ENCODE assay signal across 10 mouse cellular contexts in the genomic region with DNA sequence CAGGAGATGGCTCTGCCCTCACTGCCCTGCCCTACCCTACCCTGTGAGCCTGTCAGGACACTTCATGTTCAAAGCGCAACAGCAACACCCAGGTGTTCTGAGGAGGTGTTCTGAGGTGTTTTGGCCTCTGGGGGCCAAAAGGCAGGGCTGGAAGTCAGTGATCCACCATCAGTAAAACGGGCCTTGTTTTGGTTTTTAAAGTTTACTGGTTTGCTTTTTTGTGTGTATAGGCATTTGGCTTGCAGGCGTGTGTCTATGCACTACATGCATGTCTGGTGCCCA. TPM values are rescaled to one million over a fixed set of nuclear protein-coding genes. Genes with fewer than 3 reads are reported as not detected.
DNase-seq lines count a peak whose midpoint lies in the region; ATAC-seq and TF ChIP-seq lines count a peak whose summit lies in the region.
"Had no signal": no experiment of that assay in that cellular context is flagged by ENCODE, and none has a peak within 500 bp of the region (broad histone marks: within the 10 kb centered on the region; RNA-seq: fewer than 3 reads in every experiment).

No protein-coding gene starts in this region.

- no peak for DNase-seq in heart, postnatal 10 days
- DNase-seq in MEL (ENCODE audit: low read depth, low spot score), result no peak
- DNase-seq in liver, postnatal 0 days, result no peak
- no peak for DNase-seq in ovary, adult 18-20 months (ENCODE audit: low spot score)
- DNase-seq in gastrocnemius, adult 18-20 months (ENCODE audit: low spot score), result no peak
- DNase-seq in urinary bladder, postnatal 25 days (ENCODE audit: low spot score), result no peak
- DNase-seq: cerebellum, postnatal 10 days; kidney, adult 18-20 months had no signal

- no peaks in the 10 kb centered on the region for H3K27me3 ChIP-seq in heart, embryonic 16.5 days (ENCODE audit: control insufficient read depth, insufficient read depth, low read length)
- no peaks in the 10 kb centered on the region for H3K27me3 ChIP-seq in MEL (ENCODE audit: control insufficient read depth in 1 of 2, insufficient read depth in 2 of 2, low read length in 2 of 2)
- no peaks in the 10 kb centered on the region for H3K27me3 ChIP-seq in liver, postnatal 0 days (ENCODE audit: insufficient read depth, low read length)

- H3K4me1 ChIP-seq in heart, embryonic 16.5 days (ENCODE audit: control insufficient read depth, insufficient read depth, low read length), result peaks cover 4% of the 10 kb centered on the region
- peaks cover 2 to 20% of the 10 kb centered on the region in 2 experiments for H3K4me1 ChIP-seq in MEL (ENCODE audit: control insufficient read depth in 1 of 2, insufficient read depth in 2 of 2, low read length in 2 of 2)
- peaks cover 15% of the 10 kb centered on the region; the same call in 1 of the 2 replicates for H3K4me1 ChIP-seq in liver, postnatal 0 days (ENCODE audit: insufficient read depth)

- H3K9ac ChIP-seq in heart, embryonic 16.5 days (ENCODE audit: low read length), result peak overlapping the region; percentile 72
- peak overlapping the region; percentile 57 for H3K9ac ChIP-seq in MEL (ENCODE audit: control insufficient read depth, low read depth, low read length, poor library complexity, severe bottlenecking)
- peak overlapping the region; percentile 52 for H3K9ac ChIP-seq in liver, postnatal 0 days (replicated peaks)

- H3K4me3 ChIP-seq in heart, embryonic 16.5 days (ENCODE audit: low read length), result peak overlapping the region; percentile 59
- peak overlapping the region; percentile 74 to 81 for H3K4me3 ChIP-seq in MEL (ENCODE audit: control insufficient read depth in 1 of 2, insufficient read depth in 1 of 2, low read depth in 2 of 2, low read length in 2 of 2)
- H3K4me3 ChIP-seq in liver, postnatal 0 days (ENCODE audit: low read depth, low read length), result peak overlapping the region; percentile 43

- no peak for TF ChIP-seq CTCF in MEL (IDR thresholded peaks at IDR 0.05 in 2 of 3, conservative IDR thresholded peaks at IDR 0.05 in 1 of 3; ENCODE audit: control insufficient read depth in 1 of 3, insufficient read depth in 1 of 3, low read depth in 2 of 3, low read length in 3 of 3, poor library complexity in 1 of 3, severe bottlenecking in 1 of 3)
- no peak for TF ChIP-seq CTCF in liver, postnatal 0 days (IDR thresholded peaks at IDR 0.05; ENCODE audit: low read depth)

- H3K79me2 ChIP-seq in MEL (ENCODE audit: control insufficient read depth, insufficient read depth, low read length, poor library complexity), result no peaks in the 10 kb centered on the region

- peaks cover 4% of the 10 kb centered on the region; the same call in 1 of the 2 replicates for H3K9me3 ChIP-seq in heart, embryonic 16.5 days (replicated peaks; ENCODE audit: control insufficient read depth, low read length)
- no peaks in the 10 kb centered on the region for H3K9me3 ChIP-seq in MEL (replicated peaks; ENCODE audit: insufficient read depth, low read length)
- H3K9me3 ChIP-seq in liver, postnatal 0 days (ENCODE audit: low read length), result no peaks in the 10 kb centered on the region

- TF ChIP-seq EP300 in MEL (IDR thresholded peaks at IDR 0.05; ENCODE audit: low read depth in 1 of 2, low read length in 2 of 2), result no peak
- TF ChIP-seq EP300 in liver, postnatal 0 days (IDR thresholded peaks at IDR 0.05; ENCODE audit: low read depth), result no peak

- no peak for TF ChIP-seq POLR2A in MEL (IDR thresholded peaks at IDR 0.05; ENCODE audit: control insufficient read depth in 1 of 2, insufficient read depth in 1 of 2, low read depth in 1 of 2, low read length in 2 of 2, poor library complexity in 1 of 2)

- ATAC-seq in heart, embryonic 16.5 days (replicated peaks; ENCODE audit: extremely low read depth, insufficient read depth, low FRiP score), result no peak
- 0 out of 2 replicates have a peak, but pooled peaks have one; percentile 1 for ATAC-seq in granulocyte monocyte progenitor cell, adult 5-6 weeks (replicated peaks; ENCODE audit: poor library complexity, severe bottlenecking)
- no peak for ATAC-seq in liver, postnatal 0 days

- H3K36me3 ChIP-seq in heart, embryonic 16.5 days (ENCODE audit: control insufficient read depth, insufficient read depth), result no peaks in the 10 kb centered on the region
- peaks cover 0 to 9% of the 10 kb centered on the region in 2 experiments; a peak in 2 of 4 replicates for H3K36me3 ChIP-seq in MEL (ENCODE audit: control insufficient read depth in 1 of 2, insufficient read depth in 2 of 2, low read length in 2 of 2)
- no peaks in the 10 kb centered on the region for H3K36me3 ChIP-seq in liver, postnatal 0 days (replicated peaks; ENCODE audit: insufficient read depth, low read length)

- H3K4me2 ChIP-seq in heart, embryonic 16.5 days (ENCODE audit: low read depth, low read length), result peak overlapping the region; percentile 73
- peak overlapping the region; percentile 71 for H3K4me2 ChIP-seq in liver, postnatal 0 days (ENCODE audit: low read depth, low read length)

- no peak for TF ChIP-seq RAD21 in MEL (IDR thresholded peaks at IDR 0.05; ENCODE audit: low read depth, low read length)

- intact Hi-C loops in heart, postnatal 10 days (cut with DNase I), result loop anchor here (2.0 kb wide), 2 partner anchors 18 to 28 kb away; a partner anchor contains a TSS

- H3K27ac ChIP-seq in heart, embryonic 16.5 days (ENCODE audit: low read length), result no peak overlapping the region; the same call in 1 of the 2 replicates
- H3K27ac ChIP-seq in MEL (ENCODE audit: control insufficient read depth, low read depth, low read length), result peak overlapping the region; percentile 89
- H3K27ac ChIP-seq in liver, postnatal 0 days (ENCODE audit: low read depth), result no peak overlapping the region; the same call in 1 of the 2 replicates

- WGBS in heart, embryonic 16.5 days, result 74% methylated on average over 3 of the region's 3 CpGs
- WGBS in liver, postnatal 0 days (ENCODE audit: insufficient replicate concordance), result 77% methylated on average over 3 of the region's 3 CpGs

TF ChIP-seq in MEL, 35 proteins besides CTCF, POLR2A, EP300 and RAD21 (continues in another document):
- no peak for TF ChIP-seq POLR2AphosphoS5 (IDR thresholded peaks at IDR 0.05; ENCODE audit: borderline replicate concordance, low read depth, low read length)
- no peak for TF ChIP-seq MYC (IDR thresholded peaks at IDR 0.05; ENCODE audit: low read depth, low read length)
- TF ChIP-seq TAL1 (IDR thresholded peaks at IDR 0.05; ENCODE audit: low read length), result no peak
- TF ChIP-seq ETS1 (IDR thresholded peaks at IDR 0.05; ENCODE audit: low read depth, low read length), result no peak
- TF ChIP-seq NRF1 (IDR thresholded peaks at IDR 0.05; ENCODE audit: insufficient read depth, low read depth, low read length, poor library complexity, severe bottlenecking), result no peak
- no peak for TF ChIP-seq SIN3A (IDR thresholded peaks at IDR 0.05; ENCODE audit: low read length)
- no peak for TF ChIP-seq NELFE (IDR thresholded peaks at IDR 0.05; ENCODE audit: low read depth, low read length)
- TF ChIP-seq E2F4 (IDR thresholded peaks at IDR 0.05; ENCODE audit: borderline replicate concordance, low read depth, low read length), result no peak
- no peak for TF ChIP-seq MAX (IDR thresholded peaks at IDR 0.05; ENCODE audit: low read length)

RNA-seq across cellular contexts. Expression of a gene that starts 17.9 kb away (rescaled TPM):
- polyA plus RNA-seq in heart, embryonic 16.5 days (2015; fragmentation: Nextera tagmentation; extraction: Ambion mirVana), result 10.2 and 10.7 TPM in 2 replicates
- under 1 TPM; 0.42 to 0.48 TPM for total RNA-seq in heart, postnatal 10 days (2021)
- 0.65 and 2.0 TPM in 2 replicates for total RNA-seq in MEL (2012; rRNA removed)
- 1 to 10 TPM in 1 of 2 experiments, not detected in 1; 5.2 TPM for polyA plus RNA-seq in MEL (2012; ENCODE audit: insufficient read depth in 1 of 2, insufficient read length in 2 of 2, low read depth in 1 of 2, low replicate concordance in 2 of 2, missing spikeins in 1 of 2)
- not detected in 2 replicates for total RNA-seq in granulocyte monocyte progenitor cell, adult 5-6 weeks (2014; fragmentation: Nextera tagmentation)
- not detected in 2 replicates for total RNA-seq in granulocyte monocyte progenitor cell, adult 5-6 weeks (2017)
- 0.34 and 0.60 TPM in 2 replicates for polyA plus RNA-seq in liver, postnatal 0 days (2015; fragmentation: Nextera tagmentation; extraction: Ambion mirVana)
- under 1 TPM in 1 of 2 experiments, not detected in 1; 0.25 TPM for total RNA-seq in gastrocnemius, adult 18-20 months (2021)

RNA-seq across cellular contexts. Expression of a gene that starts 30.2 kb away (rescaled TPM):
- polyA plus RNA-seq in heart, embryonic 16.5 days (2015; fragmentation: Nextera tagmentation; extraction: Ambion mirVana), result 1,483 and 1,554 TPM in 2 replicates
- total RNA-seq in heart, postnatal 10 days (2021), result 1,000 to 10,000 TPM; 1,294 to 1,362 TPM
- 207 and 214 TPM in 2 replicates for total RNA-seq in MEL (2012; rRNA removed)
- 100 to 1,000 TPM in 1 of 2 experiments, not detected in 1; 115 TPM for polyA plus RNA-seq in MEL (2012; ENCODE audit: insufficient read depth in 1 of 2, insufficient read length in 2 of 2, low read depth in 1 of 2, low replicate concordance in 2 of 2, missing spikeins in 1 of 2)
- 243 and 263 TPM in 2 replicates for total RNA-seq in granulocyte monocyte progenitor cell, adult 5-6 weeks (2014; fragmentation: Nextera tagmentation)
- 76.8 and 110 TPM in 2 replicates for total RNA-seq in granulocyte monocyte progenitor cell, adult 5-6 weeks (2017)
- 766 and 780 TPM in 2 replicates for polyA plus RNA-seq in liver, postnatal 0 days (2015; fragmentation: Nextera tagmentation; extraction: Ambion mirVana)
- total RNA-seq in gastrocnemius, adult 18-20 months (2021), result 1,000 to 10,000 TPM in 1 of 2 experiments, 100 to 1,000 TPM in 1; 945 to 1,002 TPM

RNA-seq across cellular contexts. Expression of a gene that starts 36.3 kb away (rescaled TPM):
- 29.9 and 32.7 TPM in 2 replicates for polyA plus RNA-seq in heart, embryonic 16.5 days (2015; fragmentation: Nextera tagmentation; extraction: Ambion mirVana)
- total RNA-seq in heart, postnatal 10 days (2021), result 10 to 100 TPM; 48.4 to 48.6 TPM
- total RNA-seq in MEL (2012; rRNA removed), result 36.6 and 43.4 TPM in 2 replicates
- polyA plus RNA-seq in MEL (2012; ENCODE audit: insufficient read depth in 1 of 2, insufficient read length in 2 of 2, low read depth in 1 of 2, low replicate concordance in 2 of 2, missing spikeins in 1 of 2), result 100 to 1,000 TPM in 1 of 2 experiments, 10 to 100 TPM in 1; 61.6 to 558 TPM
- 74.4 and 89.1 TPM in 2 replicates for total RNA-seq in granulocyte monocyte progenitor cell, adult 5-6 weeks (2014; fragmentation: Nextera tagmentation)
- total RNA-seq in granulocyte monocyte progenitor cell, adult 5-6 weeks (2017), result 114 and 126 TPM in 2 replicates
- 11.3 and 11.9 TPM in 2 replicates for polyA plus RNA-seq in liver, postnatal 0 days (2015; fragmentation: Nextera tagmentation; extraction: Ambion mirVana)
- total RNA-seq in gastrocnemius, adult 18-20 months (2021), result 10 to 100 TPM; 40.4 to 47.5 TPM

RNA-seq across cellular contexts. Expression of a gene that starts 38.1 kb away (rescaled TPM):
- polyA plus RNA-seq in heart, embryonic 16.5 days (2015; fragmentation: Nextera tagmentation; extraction: Ambion mirVana), result 53.4 and 61.9 TPM in 2 replicates
- total RNA-seq in heart, postnatal 10 days (2021), result 10 to 100 TPM; 79.8 to 85.1 TPM
- 46.5 and 50.2 TPM in 2 replicates for total RNA-seq in MEL (2012; rRNA removed)
- polyA plus RNA-seq in MEL (2012; ENCODE audit: insufficient read depth in 1 of 2, insufficient read length in 2 of 2, low read depth in 1 of 2, low replicate concordance in 2 of 2, missing spikeins in 1 of 2), result 10 to 100 TPM; 38.0 to 53.3 TPM
- total RNA-seq in granulocyte monocyte progenitor cell, adult 5-6 weeks (2014; fragmentation: Nextera tagmentation), result 56.9 and 64.6 TPM in 2 replicates
- total RNA-seq in granulocyte monocyte progenitor cell, adult 5-6 weeks (2017), result 103 and 116 TPM in 2 replicates
- polyA plus RNA-seq in liver, postnatal 0 days (2015; fragmentation: Nextera tagmentation; extraction: Ambion mirVana), result 19.6 and 22.1 TPM in 2 replicates
- total RNA-seq in gastrocnemius, adult 18-20 months (2021), result 10 to 100 TPM; 38.5 to 43.6 TPM
